Mouse (Mus musculus) midbrain, postnatal 0 days (tissue): Measurements from ENCODE around the gene Rnf144b. TPM values are rescaled to one million over a fixed set of nuclear protein-coding genes. Genes with fewer than 3 reads are reported as not detected.

ENCODE experiments used
- ATAC-seq: fragments of 200-750 bp; cut with Nextera tagmentation; 2 replicates; pipeline ENCODE4 v1.8.0; 2017; ENCODE audit warnings: moderate number of reproducible peaks, mild to moderate bottlenecking, moderate TSS enrichment, moderate library complexity; ENCODE audit not compliant: low FRiP score
- DNase-seq: peaks from one replicate; pipeline ENCODE4 v3.0.0-alpha.2; 2015; ENCODE audit warnings: low spot score
- H3K27ac ChIP-seq: fragments of 300-500 bp; sonication (generic); 2 replicates; pipeline ENCODE4 v1.5.1; 2014; ENCODE audit warnings: low read depth, mild to moderate bottlenecking, low read length, mixed read lengths
- H3K27me3 ChIP-seq: fragments of 300-500 bp; sonication (generic); 2 replicates; pipeline ENCODE4 v1.6.1; 2014; ENCODE audit warnings: low read length, control low read depth, mixed read lengths; ENCODE audit not compliant: insufficient read depth
- H3K36me3 ChIP-seq: fragments of 300-500 bp; sonication (generic); 2 replicates; pipeline ENCODE4 v1.6.1; 2014; ENCODE audit warnings: low read length, control low read depth, mixed read lengths; ENCODE audit not compliant: insufficient read depth
- H3K4me1 ChIP-seq: fragments of 300-500 bp; sonication (generic); 2 replicates; pipeline ENCODE4 v1.6.1; 2014; ENCODE audit warnings: mild to moderate bottlenecking, control low read depth, antibody characterized with exemption, low read length, mixed read lengths; ENCODE audit not compliant: insufficient read depth
- H3K4me2 ChIP-seq: fragments of 300-500 bp; sonication (generic); 2 replicates; pipeline ENCODE4 v1.6.1; 2014; ENCODE audit warnings: low read depth, mild to moderate bottlenecking, low read length, mixed read lengths; ENCODE audit not compliant: poor library complexity, severe bottlenecking
- H3K4me3 ChIP-seq: fragments of 300-500 bp; sonication (generic); 2 replicates; pipeline ENCODE4 v1.5.1; 2014; ENCODE audit warnings: low read depth, mild to moderate bottlenecking, low read length, moderate library complexity
- H3K9ac ChIP-seq: fragments of 300-500 bp; sonication (generic); replicated peaks from 2 replicates; pipeline ENCODE4 v1.6.1; 2014; ENCODE audit warnings: mild to moderate bottlenecking, low read length, moderate library complexity, mixed read lengths; ENCODE audit not compliant: poor library complexity, severe bottlenecking
- H3K9me3 ChIP-seq: fragments of 300-500 bp; sonication (generic); 2 replicates; pipeline ENCODE4 v1.6.1; 2016; ENCODE audit warnings: low read length, control low read depth
- CTCF ChIP-seq: IDR thresholded peaks from 2 replicates; pipeline ENCODE4 v1.5.1; 2016; ENCODE audit warnings: antibody characterized with exemption, mild to moderate bottlenecking
- WGBS: fragments of 180-500 bp; shearing (Covaris S2); extraction: QIAGEN DNeasy Blood & Tissue Kit; methylation state at CpG from one replicate; pipeline ENCODE4 v1.1.7; 2014; 5-methylcytosine and 5-hydroxymethylcytosine counted together
- polyA plus RNA-seq: library from polyadenylated mRNA; unstranded; fragments of >200 nt; fragmentation: Nextera tagmentation; extraction: Ambion mirVana; gene quantifications from 2 replicates; pipeline ENCODE4 v1.2.1, GENCODE M21; 2015
- total RNA-seq: library from RNA; depleted of rRNA; stranded (reverse); fragments of >200 nt; gene quantifications from 2 replicates; pipeline ENCODE4 v1.2.3, GENCODE M21; 2014

The Rnf144b gene
- total and polyA plus RNA-seq, 2 experiments from 2014 or later, result 1.9 to 4.1 TPM

DNA sequence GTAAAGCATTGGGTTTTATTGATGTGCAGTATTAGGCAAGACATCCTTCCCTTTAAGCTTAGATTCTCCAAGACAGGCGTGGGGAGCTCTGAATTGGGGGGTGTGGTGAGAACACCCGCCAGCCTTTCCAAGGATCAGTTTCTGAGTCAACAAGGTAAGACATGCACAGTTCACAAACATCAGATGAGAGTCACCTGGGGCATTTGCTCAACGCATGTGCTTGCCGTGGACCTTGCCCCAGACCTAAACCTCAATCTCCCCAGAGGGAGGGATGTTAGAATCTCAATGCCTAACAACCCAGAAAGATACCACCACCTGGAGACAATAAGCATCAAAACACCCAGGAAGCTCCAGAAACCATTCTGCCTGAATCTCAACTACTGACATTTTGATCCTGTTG is 47.6 kb downstream of the Rnf144b start:
- H3K27me3 ChIP-seq, result no peaks in the 10 kb centered on the region
- WGBS, result 78% methylated on average over 4 of the region's 4 CpGs

DNA sequence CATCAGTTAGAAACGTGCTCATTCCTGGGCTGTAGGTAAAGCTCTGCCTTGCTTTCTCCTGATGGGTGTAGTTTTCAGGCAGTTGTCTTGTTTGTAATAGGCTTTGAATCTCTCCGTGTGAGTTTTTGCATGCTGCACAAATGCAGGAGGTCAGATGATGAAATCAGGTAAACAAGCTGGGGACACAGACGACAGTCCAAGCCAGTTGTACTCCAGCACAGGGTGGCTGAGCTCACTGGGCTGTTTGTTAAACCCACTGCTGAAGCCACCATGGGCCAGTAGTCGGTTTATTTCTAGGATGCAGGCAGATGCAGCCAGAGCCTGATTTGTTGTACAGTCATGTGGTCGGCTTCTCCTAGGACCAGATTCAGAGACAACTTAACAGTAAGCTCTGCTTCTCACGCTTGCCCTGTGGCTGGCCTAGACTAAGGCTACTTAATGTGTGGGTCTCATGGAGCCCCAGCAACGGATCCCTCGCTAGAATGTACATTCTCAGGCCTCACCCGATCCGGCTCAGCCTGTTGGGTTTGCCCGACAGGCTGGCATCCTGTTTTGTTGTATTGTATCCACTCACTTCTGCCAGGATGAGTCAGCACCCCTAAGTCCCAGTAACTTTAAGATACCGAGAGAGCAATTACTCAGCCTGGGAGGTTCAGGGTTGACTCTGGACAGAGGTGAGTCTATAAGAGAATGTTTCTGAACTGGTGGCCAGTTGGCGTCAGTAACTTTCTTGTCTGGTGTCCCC is 48.5 kb downstream of the Rnf144b start:
- Histone ChIP-seq H3K9ac (no peak overlapping the region), H3K4me2 (no peak overlapping the region), H3K4me1 (no peaks in the 10 kb centered on the region), H3K36me3 (no peaks in the 10 kb centered on the region), H3K4me3 (no peak overlapping the region), H3K27ac (no peak overlapping the region), H3K9me3 (no peaks in the 10 kb centered on the region), H3K27me3 (no peaks in the 10 kb centered on the region)
- ATAC-seq (no peak), DNase-seq (no peak)
- TF ChIP-seq CTCF, result no peak
- 79% methylated on average over 13 of the region's 13 CpGs for WGBS

More for the DNA sequence above, 47.6 kb downstream of the Rnf144b start:
- no peak overlapping the region for H3K9ac ChIP-seq
- TF ChIP-seq CTCF, result no peak
- no peak for ATAC-seq
- no peak overlapping the region for H3K4me2 ChIP-seq
- no peaks in the 10 kb centered on the region for H3K36me3 ChIP-seq
- no peaks in the 10 kb centered on the region for H3K4me1 ChIP-seq
- H3K27ac ChIP-seq, result no peak overlapping the region
- H3K9me3 ChIP-seq, result no peaks in the 10 kb centered on the region
- H3K4me3 ChIP-seq, result no peak overlapping the region
- DNase-seq, result no peak

DNA sequence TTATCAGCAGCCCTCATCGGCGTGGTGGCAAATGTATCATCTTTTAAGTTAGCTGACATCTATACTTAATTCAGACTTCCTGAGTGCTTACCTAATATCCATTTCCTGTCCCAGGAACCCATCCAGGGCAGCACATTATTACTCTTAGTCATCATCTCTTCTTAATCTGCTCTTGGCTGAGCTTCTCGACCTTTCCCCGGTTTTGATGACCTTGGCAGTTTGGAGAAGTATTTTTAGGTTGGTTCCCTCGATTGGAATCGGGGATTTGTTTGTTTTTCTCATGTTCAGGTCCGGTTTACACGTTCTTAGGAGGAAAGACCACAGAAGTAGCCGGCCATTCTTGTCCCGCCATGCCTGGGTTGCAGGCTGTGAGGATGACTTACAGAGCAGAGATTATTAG is 50.4 kb downstream of the Rnf144b start:
- WGBS, result 91% methylated on average over 10 of the region's 10 CpGs
- no peak for TF ChIP-seq CTCF
- H3K9ac ChIP-seq, result no peak overlapping the region
- H3K4me2 ChIP-seq, result no peak overlapping the region
- H3K27me3 ChIP-seq, result no peaks in the 10 kb centered on the region
- H3K4me1 ChIP-seq, result no peaks in the 10 kb centered on the region
- H3K4me3 ChIP-seq, result no peak overlapping the region
- no peaks in the 10 kb centered on the region for H3K9me3 ChIP-seq
- H3K36me3 ChIP-seq, result no peaks in the 10 kb centered on the region
- ATAC-seq (no peak), DNase-seq (no peak)
- no peak overlapping the region for H3K27ac ChIP-seq

DNA sequence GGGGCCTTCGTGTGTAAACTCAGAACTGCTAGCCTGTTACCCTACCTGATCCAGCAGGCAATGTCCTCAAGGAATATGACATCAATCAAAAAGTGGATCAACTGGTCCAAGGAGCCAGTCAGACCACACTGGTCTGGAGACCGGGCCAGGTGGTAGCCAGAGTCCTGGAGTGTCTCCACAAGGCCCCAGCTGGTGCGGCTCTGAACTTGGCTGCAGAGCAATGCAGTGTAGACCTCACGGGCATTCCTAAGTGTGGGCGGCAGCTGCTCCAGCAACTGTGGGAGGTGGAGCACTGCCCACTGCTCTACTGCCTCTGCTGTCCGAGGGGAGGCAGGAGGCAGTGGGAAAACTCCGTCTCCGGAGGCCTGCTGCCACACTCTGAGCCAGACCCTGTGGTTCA is 55.7 kb downstream of the Rnf144b start:
- no peak for ATAC-seq
- no peaks in the 10 kb centered on the region for H3K4me1 ChIP-seq
- no peak overlapping the region for H3K4me2 ChIP-seq
- no peak overlapping the region for H3K4me3 ChIP-seq
- 79% methylated on average over 8 of the region's 8 CpGs for WGBS
- no peaks in the 10 kb centered on the region for H3K9me3 ChIP-seq
- H3K27ac ChIP-seq, result no peak overlapping the region
- no peak overlapping the region for H3K9ac ChIP-seq
- no peak for TF ChIP-seq CTCF
- no peak for DNase-seq
- no peaks in the 10 kb centered on the region for H3K27me3 ChIP-seq
- no peaks in the 10 kb centered on the region for H3K36me3 ChIP-seq

DNA sequence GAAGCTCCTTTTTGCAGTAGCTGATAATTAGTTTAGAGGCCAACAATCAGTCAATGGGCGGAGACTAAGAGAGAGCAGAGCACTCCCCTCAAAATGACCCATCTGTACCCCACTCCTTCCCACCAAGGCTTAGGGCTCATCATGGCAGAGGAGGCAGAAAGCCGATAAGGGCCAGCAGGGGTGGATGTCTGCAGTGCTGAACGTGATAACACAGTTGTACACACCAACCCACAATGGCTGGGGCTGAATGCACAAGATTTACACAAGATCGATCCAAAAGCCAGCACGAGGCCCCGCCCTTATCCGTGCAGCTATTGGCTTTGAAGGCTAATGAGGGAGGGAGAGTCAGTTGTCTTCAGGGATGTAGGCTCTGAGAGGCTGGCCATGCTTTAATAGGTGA is 58.3 kb downstream of the Rnf144b start:
- TF ChIP-seq CTCF, result no peak
- Histone ChIP-seq H3K4me2 (no peak overlapping the region), H3K9me3 (no peaks in the 10 kb centered on the region), H3K27ac (no peak overlapping the region), H3K36me3 (no peaks in the 10 kb centered on the region), H3K4me3 (no peak overlapping the region), H3K27me3 (no peaks in the 10 kb centered on the region), H3K9ac (no peak overlapping the region), H3K4me1 (no peaks in the 10 kb centered on the region)
- DNase-seq (no peak), ATAC-seq (no peak)
- WGBS, result 90% methylated on average over 7 of the region's 7 CpGs

DNA sequence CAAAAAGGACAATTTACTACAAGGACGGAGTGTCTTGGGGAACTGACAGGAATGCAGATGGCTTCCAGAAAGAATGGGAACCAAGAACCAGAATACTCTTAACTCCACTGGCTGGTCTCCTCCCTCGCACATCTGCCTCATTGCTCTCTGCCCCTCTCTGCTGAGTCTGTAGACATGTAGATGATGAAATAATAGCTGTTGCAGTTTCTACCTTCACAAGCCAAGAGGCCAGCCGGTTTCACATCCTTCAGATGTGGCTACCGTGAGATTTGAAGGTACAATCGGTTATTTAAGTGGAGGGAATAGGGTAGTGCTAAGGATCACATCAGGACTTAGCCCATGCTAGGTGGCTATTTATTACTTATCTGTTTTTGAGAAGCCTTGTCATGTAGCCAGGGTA is 59.9 kb downstream of the Rnf144b start:
- H3K36me3 ChIP-seq, result no peaks in the 10 kb centered on the region
- H3K9ac ChIP-seq, result no peak overlapping the region
- no peak for TF ChIP-seq CTCF
- H3K9me3 ChIP-seq, result no peaks in the 10 kb centered on the region
- DNase-seq, result no peak
- WGBS, result 93% methylated on average over 5 of the region's 5 CpGs
- H3K27me3 ChIP-seq, result no peaks in the 10 kb centered on the region
- H3K4me1 ChIP-seq, result no peaks in the 10 kb centered on the region
- H3K27ac ChIP-seq, result no peak overlapping the region
- no peak overlapping the region for H3K4me3 ChIP-seq
- no peak overlapping the region for H3K4me2 ChIP-seq
- ATAC-seq, result no peak
